Comparison of ENCODE assay signal across 15 mouse cellular contexts in genomic region chr3:79410629-79410995, GRCm38 (mm10).
A peak's percentile ranks its signal among the peaks of the same experiment; 100 is the strongest.
DNase-seq lines count a peak whose midpoint lies in the region; ATAC-seq and TF ChIP-seq lines count a peak whose summit lies in the region.
"Had no signal": no experiment of that assay in that cellular context is flagged by ENCODE, and none has a peak within 500 bp of the region (broad histone marks: within the 10 kb centered on the region; RNA-seq: fewer than 3 reads in every experiment).

No protein-coding gene starts in this region.

- no peak overlapping the region for H3K27ac ChIP-seq in heart, embryonic 11.5 days (ENCODE audit: low read depth, low read length)
- no peak overlapping the region for H3K27ac ChIP-seq in embryonic facial prominence, embryonic 14.5 days (replicated peaks; ENCODE audit: low read depth, low read length)
- H3K27ac ChIP-seq in neural tube, embryonic 13.5 days (replicated peaks): peak overlapping the region; percentile 1; the same call in 1 of the 2 replicates
- H3K27ac ChIP-seq: limb, embryonic 15.5 days had no signal

- H3K9ac ChIP-seq in heart, embryonic 11.5 days (ENCODE audit: low read depth, low read length): no peak overlapping the region
- no peak overlapping the region for H3K9ac ChIP-seq in embryonic facial prominence, embryonic 14.5 days (ENCODE audit: low read depth, low read length)
- H3K9ac ChIP-seq in neural tube, embryonic 13.5 days: no peak overlapping the region
- H3K9ac ChIP-seq: limb, embryonic 15.5 days had no signal

- 36% methylated on average over 5 of the region's 5 CpGs for WGBS in heart, embryonic 11.5 days (ENCODE audit: insufficient replicate concordance)
- 52% methylated on average over 5 of the region's 5 CpGs for WGBS in lung, adult 2 months
- WGBS in embryonic facial prominence, embryonic 14.5 days: 27% methylated on average over 5 of the region's 5 CpGs
- WGBS in neural tube, embryonic 13.5 days: 30% methylated on average over 5 of the region's 5 CpGs

- no peak for TF ChIP-seq POLR2A in lung, adult 2 months (IDR thresholded peaks at IDR 0.05; ENCODE audit: borderline replicate concordance, extremely low read depth, low read depth, low read length)

- no peaks in the 10 kb centered on the region for H3K27me3 ChIP-seq in heart, embryonic 11.5 days (ENCODE audit: control insufficient read depth, insufficient read depth, low read length)
- H3K27me3 ChIP-seq in embryonic facial prominence, embryonic 14.5 days (replicated peaks; ENCODE audit: control insufficient read depth, insufficient read depth, low read length): no peaks in the 10 kb centered on the region
- H3K27me3 ChIP-seq in neural tube, embryonic 13.5 days: no peaks in the 10 kb centered on the region
- H3K27me3 ChIP-seq: limb, embryonic 15.5 days; Patski had no signal

- no peak for TF ChIP-seq CTCF in lung, adult 2 months (IDR thresholded peaks at IDR 0.05; ENCODE audit: insufficient read depth, low read length)

- H3K36me3 ChIP-seq in heart, embryonic 11.5 days (ENCODE audit: control insufficient read depth, insufficient read depth, low read length): no peaks in the 10 kb centered on the region
- H3K36me3 ChIP-seq in embryonic facial prominence, embryonic 14.5 days (ENCODE audit: control insufficient read depth, insufficient read depth, low read length): no peaks in the 10 kb centered on the region
- no peaks in the 10 kb centered on the region for H3K36me3 ChIP-seq in neural tube, embryonic 13.5 days
- H3K36me3 ChIP-seq: limb, embryonic 15.5 days had no signal

- H3K4me3 ChIP-seq in heart, embryonic 11.5 days (ENCODE audit: low read depth, low read length): no peak overlapping the region
- no peak overlapping the region for H3K4me3 ChIP-seq in lung, adult 2 months (replicated peaks; ENCODE audit: extremely low read depth, low read depth, low read length)
- no peak overlapping the region for H3K4me3 ChIP-seq in embryonic facial prominence, embryonic 14.5 days (ENCODE audit: low read depth, low read length)
- H3K4me3 ChIP-seq in neural tube, embryonic 13.5 days: no peak overlapping the region
- H3K4me3 ChIP-seq: limb, embryonic 15.5 days had no signal

- no peaks in the 10 kb centered on the region for H3K9me3 ChIP-seq in heart, embryonic 11.5 days (replicated peaks; ENCODE audit: control insufficient read depth, low read length)
- H3K9me3 ChIP-seq in embryonic facial prominence, embryonic 14.5 days (ENCODE audit: control insufficient read depth, low read length): no peaks in the 10 kb centered on the region
- H3K9me3 ChIP-seq in neural tube, embryonic 13.5 days: no peaks in the 10 kb centered on the region
- H3K9me3 ChIP-seq: limb, embryonic 15.5 days had no signal

- no peak for ATAC-seq in heart, embryonic 11.5 days (replicated peaks; ENCODE audit: insufficient number of reproducible peaks, low FRiP score, low TSS enrichment)
- no peak; the same call in 1 of the 2 replicates for ATAC-seq in embryonic facial prominence, embryonic 14.5 days (ENCODE audit: low read depth)
- no peak for ATAC-seq in neural tube, embryonic 13.5 days (ENCODE audit: low read depth)
- ATAC-seq: intestine, embryonic 16.5 days; Patski had no signal

- no peaks in the 10 kb centered on the region for H3K4me1 ChIP-seq in heart, embryonic 11.5 days (ENCODE audit: control insufficient read depth, insufficient read depth, low read length)
- no peaks in the 10 kb centered on the region for H3K4me1 ChIP-seq in lung, adult 2 months (ENCODE audit: control insufficient read depth, insufficient read depth, low read length)
- H3K4me1 ChIP-seq in embryonic facial prominence, embryonic 14.5 days (ENCODE audit: control insufficient read depth, insufficient read depth, low read length): peaks cover 10% of the 10 kb centered on the region; the same call in 1 of the 2 replicates
- peaks cover 20% of the 10 kb centered on the region for H3K4me1 ChIP-seq in neural tube, embryonic 13.5 days (replicated peaks)

- H3K4me2 ChIP-seq in heart, embryonic 11.5 days: no peak overlapping the region
- H3K4me2 ChIP-seq in embryonic facial prominence, embryonic 14.5 days (ENCODE audit: low read depth, low read length): no peak overlapping the region
- no peak overlapping the region for H3K4me2 ChIP-seq in neural tube, embryonic 13.5 days
- H3K4me2 ChIP-seq: limb, embryonic 15.5 days had no signal

- DNase-seq in heart, adult 11 months: peak; percentile 72
- DNase-seq in lung, postnatal 10 days: peak; percentile 42
- DNase-seq in lung, adult 2 months: no peak
- peak; percentile 49 for DNase-seq in embryonic facial prominence, embryonic 14.5 days (ENCODE audit: low spot score)
- no peak for DNase-seq in ovary, postnatal 10 days (ENCODE audit: low spot score)
- DNase-seq in layer of hippocampus, adult 9-10 months (ENCODE audit: low spot score): no peak
- DNase-seq: adrenal gland, adult 8-10 months; heart, postnatal 10 days; right cerebral cortex, postnatal 25 days; thymus, postnatal 4 days had no signal

Comparison
In these comparisons a context has a peak if more than half of its experiments do, and no peak if none do; other contexts are left out.
1. DNase-seq: peak in heart, adult 11 months (single experiment), lung, postnatal 10 days (single experiment) and embryonic facial prominence, embryonic 14.5 days (single experiment); none in lung, adult 2 months (single experiment), ovary, postnatal 10 days (single experiment) and layer of hippocampus, adult 9-10 months (single experiment).